Mouse (Mus musculus) urinary bladder, postnatal 4 days (tissue): ENCODE results near the gene Gm8909.
"Not testable (repeated sequence)": the region's sequence is repeated elsewhere in the genome, so short reads cannot be mapped to it uniquely, and the experiment has no call there.

Experiments used
- DNase-seq, 2 experiments: peaks; one replicate each; pipeline ENCODE4 v3.0.0; 2021 to 2022; ENCODE audit warnings: low spot score in 2 of 2

The Gm8909 gene

DNA sequence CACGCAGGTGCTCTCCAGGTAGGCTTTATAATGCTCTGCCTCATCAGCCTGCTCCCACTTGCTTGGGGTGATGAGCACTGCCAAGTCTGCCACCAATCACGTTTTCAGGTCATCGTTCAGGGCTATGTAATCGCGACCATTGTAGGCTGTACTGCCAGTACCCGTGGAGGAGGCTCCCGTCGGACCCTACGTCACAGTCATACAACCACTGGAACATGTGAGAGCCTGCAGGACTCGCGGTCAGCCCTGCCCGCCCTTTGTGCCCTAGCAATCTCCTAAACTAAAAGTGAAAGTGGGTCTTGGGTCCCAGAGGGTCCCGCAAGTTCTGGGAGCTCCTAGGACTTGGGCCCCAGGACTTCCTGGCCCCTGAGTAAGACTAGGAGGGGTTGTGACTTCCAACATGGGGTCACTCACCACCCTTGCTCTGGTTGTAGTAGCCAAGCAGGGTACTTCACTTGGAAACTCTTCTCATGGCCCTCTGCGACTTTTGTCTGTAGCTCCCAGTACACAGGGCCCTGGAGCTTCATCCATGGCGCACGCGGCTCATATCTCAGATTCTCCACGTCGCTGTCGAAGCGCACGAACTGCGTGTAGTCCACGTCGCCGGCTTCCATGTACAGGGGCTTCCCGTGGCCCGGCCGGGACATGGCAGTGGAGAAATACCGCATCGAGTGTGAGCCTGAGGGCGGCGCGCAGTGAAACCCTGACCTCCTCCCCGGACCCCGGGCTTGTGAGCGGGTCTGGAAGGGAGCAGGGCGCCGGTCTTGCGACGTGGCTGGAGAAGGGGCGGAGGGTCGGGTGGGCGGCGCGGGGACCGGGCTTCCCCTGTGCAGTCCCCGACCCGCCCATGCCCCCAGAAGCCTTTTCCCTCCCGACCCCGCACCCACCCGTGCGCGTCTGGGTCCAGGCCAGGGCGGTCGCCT, 6.9 kb downstream of the Gm8909 start:
- DNase-seq, result no peak

DNA sequence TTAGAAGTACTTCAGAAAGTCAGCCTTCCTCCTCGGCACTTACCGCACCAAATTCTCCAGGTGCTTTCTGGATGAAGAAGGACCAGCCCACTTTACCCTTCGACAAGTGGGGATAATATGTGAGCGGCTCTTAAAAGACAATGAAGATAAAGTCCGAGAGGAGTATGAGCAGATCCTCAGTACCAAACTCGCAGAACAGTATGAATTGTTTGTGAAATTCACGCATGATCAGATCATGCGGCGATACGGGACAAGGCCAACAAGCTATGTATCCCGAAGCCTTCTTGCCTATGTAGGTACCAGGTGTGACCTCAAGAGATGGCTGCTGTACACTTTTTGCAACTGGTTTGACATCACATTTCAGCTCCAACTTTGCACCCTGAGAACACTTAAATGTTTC, 10.1 kb downstream of the Gm8909 start:
- not testable (repeated sequence) for DNase-seq

DNA sequence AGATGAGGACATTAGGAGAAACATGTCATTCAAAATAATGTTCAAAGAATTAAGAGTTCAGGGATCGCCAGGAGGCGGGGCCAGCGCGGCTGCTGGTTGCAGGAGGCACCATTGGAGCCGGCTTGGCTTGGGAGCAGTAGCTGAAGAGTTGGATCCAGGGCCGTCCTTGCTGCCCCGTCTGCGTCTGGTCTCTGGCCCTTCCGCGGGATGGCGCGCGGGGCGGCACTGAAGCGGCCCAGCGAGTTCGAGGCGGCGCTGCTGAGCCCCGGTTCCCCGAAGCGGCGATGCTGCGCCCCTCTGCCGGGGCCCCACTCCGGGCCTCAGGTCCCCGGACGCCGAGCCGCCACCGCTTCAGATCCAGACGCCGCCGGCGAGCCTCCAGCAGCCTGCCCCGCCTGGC, 10.6 kb downstream of the Gm8909 start:
- not testable (repeated sequence) for DNase-seq

DNA sequence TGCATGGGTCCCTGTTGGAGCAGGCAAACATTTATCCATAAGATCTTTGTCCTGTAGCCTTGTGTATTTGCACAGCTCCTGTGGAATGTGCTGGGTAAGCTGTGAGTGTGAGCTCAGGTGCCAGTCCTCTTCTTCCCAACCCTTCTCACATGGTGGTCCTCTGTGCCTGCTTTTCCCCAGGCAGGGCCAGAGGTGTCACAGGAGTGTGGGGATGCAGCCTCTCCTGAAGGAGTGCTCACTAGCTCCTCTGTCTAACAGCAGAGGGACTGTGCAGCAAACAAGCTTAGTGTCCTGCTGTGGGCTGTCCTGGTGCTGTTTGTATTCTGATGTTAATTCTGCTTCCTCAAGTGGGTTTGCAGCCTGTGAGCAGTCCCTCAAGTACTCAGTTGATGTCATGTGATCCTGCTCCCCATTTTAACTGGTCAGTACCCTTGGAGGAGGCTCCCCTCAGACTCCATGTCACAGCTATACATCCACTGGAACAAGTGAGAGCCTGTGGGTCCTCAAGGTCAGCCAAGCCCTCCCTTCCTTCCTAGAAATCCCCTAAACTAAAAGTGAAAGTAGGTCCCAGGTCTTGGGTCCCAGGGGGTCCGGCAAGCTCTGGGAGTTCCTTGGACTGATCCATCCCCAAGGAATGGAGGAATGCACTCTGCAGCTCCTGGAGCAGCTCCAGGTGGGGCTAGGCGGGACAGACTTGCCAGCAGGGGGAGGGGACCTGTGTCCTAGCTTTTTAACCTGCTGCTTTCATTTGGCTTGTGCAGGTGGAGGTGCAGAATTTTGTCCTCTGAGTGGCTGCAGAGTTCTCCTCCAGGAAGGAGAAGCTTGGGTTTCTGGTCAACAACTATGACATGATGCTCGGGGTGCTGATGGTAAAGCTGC, 13.8 kb downstream of the Gm8909 start:
- no peak for DNase-seq

DNA sequence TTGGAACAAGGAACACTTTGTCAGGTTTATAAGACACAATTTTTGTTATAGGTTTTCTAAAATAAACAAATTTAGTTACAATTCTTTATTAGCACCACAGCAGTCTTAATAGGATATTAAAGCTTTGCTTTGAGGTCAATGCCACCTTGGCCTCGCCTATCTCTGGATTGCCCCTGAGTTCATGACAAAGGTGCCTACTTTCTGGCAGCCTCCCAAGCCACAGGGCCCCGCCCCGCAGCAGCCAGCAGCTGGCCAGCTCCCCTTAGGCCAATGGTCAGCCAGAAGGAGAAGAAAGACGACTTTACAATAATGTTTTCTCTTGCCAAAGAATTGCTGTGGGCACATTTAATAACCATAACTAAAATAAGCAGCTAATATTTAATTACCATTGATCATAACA, 17.1 kb downstream of the Gm8909 start:
- DNase-seq, result not testable (repeated sequence)

DNA sequence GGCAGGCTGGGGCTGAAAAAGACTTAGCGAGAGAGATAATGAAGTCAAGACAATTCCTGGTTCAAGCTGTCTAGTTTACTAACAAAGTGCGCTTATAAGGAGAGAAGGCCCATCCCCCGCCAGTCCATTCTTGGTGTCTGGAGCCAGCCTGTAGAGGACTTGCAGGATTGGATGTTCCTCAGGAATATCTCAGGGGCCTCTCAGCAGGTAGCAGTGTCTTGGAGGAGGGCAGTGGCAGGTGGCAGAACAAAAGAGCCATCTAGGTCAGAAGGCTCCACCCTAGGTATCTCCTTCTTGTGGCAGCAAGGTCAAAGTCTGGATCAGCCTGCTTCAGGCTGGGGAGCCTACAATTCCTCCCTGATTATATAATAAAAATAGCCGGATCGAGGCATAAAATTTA, 19.9 kb downstream of the Gm8909 start:
- DNase-seq, result not testable (repeated sequence)

DNA sequence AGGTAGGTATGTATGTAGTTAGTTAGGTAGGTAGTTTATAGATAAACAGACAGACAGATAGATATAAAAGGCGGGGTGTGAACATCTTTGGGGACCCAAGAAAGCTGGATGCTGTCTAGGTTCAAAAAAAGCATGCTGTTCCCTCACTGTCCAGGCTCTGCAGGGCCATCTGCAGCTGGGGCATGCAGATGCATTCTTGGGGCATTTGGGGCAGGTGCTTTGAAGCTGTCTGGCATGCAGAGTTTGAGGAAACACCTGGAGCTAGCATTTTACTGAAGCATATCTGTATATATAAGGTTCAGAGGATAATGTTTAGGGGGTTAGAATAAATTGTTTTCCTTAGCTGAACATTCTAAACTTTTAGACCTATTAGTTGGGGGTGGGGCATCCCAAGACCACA, 21.4 kb downstream of the Gm8909 start:
- not testable (repeated sequence) for DNase-seq

DNA sequence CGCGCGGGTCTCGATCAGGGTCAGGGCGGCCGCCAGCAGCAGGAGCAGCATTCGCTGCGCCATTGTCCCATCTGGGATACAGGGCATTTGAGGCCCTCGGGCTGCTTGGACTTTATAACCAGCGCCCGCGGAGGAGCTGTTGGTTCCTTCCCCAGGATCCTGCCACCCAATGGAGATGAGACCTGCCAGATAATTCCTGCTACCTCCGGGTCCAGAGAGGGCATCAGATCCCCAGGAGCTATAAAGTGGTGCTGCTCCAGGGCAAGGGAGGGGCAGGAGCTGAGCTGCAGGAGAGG, 22.5 kb downstream of the Gm8909 start:
- DNase-seq, result not testable (repeated sequence)

DNA sequence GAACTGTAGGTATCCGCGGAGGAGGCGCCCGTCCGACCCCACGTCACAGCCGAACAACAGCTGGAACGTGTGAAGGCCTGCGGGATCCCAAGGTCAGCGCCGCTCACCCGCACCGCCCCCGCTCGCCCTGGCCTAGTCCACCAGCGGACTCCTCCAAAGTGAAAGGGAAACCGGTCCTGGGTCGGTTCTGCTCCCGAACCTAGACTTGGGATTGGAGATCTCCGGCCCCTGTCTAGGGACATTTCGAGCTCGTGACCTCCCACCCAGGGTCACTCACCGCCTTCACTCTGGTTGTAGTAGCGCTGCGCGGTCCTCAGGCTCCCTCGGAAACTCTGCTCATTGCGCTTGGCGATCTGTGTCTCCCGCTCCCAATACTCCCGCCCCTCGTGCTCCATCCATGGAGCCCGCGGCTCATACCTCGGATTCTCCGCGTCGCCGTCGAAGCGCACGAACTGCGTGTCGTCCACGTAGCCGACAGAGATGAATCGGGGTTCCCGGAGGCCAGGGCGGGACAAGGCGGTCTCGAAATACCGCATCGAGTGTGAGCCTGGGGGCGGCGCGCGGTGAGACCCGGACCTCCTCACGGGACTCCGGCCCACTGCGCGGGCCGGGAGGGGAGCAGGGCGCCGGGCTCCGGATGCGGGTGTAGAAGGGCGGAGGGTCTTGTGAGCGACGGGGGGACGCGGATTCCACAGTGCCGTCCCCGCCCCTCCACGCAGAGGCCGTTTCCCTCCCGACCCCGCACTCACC, 23.1 kb downstream of the Gm8909 start:
- DNase-seq, result no peak

DNA sequence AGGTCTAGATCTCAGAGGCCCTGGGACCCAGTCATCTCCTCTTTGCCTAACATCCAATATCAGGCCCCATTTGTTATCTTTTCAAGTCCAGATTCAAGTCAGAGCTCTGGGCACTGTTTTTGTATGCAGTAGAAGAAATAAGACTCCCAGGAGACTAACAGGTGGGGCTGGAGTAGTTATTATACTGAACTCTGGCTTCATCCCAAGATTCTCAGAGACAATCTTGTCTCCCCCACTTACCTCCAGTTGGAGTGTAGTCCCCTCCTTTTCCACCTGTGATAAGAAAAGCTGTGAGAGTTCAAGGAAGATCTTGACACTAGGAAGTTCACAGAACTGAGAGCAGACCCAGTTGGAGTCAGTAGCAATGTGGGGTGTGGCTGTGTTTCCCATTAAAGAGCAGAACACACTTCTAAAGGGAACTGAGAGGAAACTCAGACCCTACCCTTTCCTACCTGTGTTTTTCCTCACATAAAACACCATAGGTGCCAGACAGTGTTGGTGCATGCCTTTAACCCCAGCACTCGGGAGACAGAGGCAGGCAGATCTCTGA, 32.0 kb downstream of the Gm8909 start:
- DNase-seq, result not testable (repeated sequence)

DNA sequence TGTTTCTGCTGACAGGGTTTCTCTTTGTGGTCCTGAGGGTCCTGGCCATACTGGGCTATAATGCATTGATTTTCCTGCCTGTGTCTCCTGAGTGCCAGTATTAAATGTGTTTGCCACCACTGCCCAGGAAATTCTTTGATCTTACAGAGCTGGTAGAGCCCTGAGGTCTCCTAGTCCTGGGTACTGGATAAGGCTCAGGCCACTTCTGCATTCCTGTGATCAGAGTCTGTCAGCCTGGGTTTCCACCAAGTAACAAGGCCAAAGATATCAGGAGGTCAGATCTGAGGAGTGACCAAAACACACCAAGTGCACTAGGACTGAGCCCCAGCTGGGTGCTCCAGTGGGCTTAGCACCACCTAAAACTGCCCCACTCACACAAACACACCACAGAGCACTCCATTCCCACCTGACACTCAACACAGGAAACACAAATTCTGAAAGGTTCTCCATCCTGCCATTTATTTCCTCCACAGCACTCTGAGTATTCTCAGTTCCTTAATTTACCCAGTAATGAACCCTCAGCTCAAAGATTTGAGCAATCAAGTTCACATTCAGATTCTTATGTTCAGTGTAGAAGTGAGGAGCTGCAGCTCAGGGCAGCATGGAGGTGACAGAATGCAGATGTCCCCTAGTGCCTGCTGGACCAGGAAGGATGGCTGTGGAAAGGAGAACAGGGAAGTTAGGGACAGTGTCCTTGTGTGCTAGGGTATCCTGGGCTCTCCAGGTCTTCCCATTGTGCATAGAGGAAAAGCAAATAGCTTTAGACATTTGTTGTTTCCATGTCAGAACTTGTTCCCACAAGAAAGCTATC, 32.7 kb downstream of the Gm8909 start:
- not testable (repeated sequence) for DNase-seq

DNA sequence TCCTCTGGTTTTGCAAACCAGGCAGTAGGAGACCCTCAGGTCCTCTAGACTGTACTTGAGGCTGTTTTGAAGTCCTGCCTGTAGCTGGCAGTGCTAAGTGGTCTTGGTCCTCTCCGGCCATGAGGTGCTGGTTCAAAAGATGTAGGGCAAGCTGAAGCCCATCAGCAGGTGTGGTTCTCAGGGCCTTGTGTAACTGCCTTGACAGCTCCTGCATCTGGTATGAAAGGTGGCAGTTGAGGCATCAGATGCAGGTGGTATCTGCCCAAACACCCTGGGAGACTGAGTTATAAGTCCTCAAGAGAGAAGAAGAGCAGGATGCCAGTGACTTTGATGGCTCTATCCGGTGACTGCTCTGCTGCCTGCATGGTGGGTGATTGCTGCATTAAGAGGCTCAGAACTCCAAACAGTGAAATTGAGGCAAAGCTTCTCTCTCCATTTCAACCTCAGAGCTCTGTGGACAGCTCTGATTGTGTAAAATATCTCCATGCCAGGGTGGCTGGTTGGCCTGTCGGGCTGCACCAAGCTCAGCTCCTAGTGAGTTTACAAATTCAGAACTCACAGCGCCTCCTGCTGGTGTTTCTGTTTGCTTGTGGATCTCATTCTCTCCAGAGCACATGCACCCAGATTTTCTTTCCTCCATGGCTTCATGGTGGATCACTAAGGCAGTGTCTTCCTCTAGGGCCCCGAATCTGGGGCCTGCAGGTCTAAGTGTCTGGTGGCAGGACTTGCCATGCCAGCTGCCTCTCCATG, 36.6 kb downstream of the Gm8909 start:
- DNase-seq, result no peak

DNA sequence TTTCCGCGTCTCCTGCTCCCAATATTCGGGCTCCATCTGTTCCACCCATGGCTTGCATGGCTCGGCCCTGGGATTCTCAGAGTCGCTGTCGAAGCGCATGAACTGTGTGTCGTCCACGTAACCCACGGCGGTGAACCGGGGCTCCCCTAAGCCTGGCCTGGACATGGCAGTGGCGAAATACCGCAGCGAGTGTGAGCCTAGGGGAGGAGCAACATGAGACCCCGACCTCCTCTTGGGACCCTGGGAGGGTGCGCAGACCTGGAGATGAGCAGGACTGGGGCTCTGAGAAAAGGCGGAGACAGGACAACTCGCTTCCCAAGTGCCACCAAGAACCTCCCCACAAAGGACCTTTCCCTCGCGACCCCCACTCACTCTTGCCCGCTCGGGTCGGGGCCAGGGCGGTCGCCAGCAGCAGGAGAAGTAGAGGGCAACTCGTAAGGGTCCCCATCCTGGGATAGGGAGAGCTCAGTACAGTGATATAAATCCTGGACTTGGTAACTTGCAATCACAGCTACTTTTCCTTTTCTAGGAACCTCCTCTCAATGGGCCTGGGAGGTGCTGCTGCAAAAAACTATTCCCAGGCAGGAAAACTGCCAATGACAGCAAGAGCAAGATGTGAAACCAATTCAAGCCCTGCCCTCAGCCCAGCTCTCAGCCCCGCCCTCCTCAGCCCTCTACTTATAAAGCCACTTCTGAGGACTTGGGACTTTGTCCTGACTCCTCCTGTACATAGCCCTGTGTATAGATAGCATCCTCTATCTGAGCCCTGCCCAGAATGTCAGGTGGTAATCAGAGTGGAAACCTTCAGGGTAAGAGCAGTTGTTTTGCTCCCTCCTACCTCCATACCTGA, 39.1 kb downstream of the Gm8909 start, which contains the start of gene Gm7030:
Gene Gm7030 (minus strand): TSS at position 458 of the 850 bp plus-strand sequence.
- not testable (repeated sequence) for DNase-seq

DNA sequence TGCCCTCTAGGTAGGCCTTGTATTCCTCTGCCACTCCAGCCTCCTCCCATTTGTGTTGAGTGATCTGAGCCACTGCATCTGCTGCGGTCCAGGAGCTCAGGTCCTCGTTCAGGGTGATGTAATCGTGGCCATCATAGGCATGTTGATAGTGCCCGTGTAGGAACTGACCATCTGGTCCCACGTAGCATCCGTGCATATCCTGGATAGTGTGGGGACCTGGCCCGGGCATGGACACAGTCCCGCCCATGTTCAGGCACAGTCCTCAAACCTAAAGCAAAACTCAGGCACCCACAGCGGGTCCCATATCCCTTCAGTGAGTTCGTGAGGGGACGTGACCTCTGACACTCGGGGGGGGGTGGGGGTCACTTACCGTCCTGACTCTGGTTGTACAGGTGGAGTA, 39.8 kb downstream of the Gm8909 start:
- not testable (repeated sequence) for DNase-seq

DNA sequence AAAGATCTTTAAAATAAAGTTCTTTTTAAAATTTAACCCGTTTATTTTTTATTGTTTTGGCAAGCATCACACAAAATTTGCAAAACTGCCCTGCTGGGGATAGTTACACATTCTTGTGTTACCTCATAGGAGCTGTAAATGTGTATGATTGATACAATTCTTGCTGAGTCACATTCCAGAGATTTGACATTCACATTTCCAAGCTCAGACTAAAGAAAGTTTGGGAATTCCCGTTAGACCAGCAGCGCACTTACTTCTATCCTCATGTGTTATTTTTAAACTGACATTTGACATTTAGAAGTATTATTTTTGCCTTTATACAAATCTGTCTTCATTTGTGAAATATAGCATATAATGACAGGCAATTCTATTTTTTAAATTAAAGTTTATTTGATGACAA, 44.2 kb downstream of the Gm8909 start:
- DNase-seq, result not testable (repeated sequence)

DNA sequence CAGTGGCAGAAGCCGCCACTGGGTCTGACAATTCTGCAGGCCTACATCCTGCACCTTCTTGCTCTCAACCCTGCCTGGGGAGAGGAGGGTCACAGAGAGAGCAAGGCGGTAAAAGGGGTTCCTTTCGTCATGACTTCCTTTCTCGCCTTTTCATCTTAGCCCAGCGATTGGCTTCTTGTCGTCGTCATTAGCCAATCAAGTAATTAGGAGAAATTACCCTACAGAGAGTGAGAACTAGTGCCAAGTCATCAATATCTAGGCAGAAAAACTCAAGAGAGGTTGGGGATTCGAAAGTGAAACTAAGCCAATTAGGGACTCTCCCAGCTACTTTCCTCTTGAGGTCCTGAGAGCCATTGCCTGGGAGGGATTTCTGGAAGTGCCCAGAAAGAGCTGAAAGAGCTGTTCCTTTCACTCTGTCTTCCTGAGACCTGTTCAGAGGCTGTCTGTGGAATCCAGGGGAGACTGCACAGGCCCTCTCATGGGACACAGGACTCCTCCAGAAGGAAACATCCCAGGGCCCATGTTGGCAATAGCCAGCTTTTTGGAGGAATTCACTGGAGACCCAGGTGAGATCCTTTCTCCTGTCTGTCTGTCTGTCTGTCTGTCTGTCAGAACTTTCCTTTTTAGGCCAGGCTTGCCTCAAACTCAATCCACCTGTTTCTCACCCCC, 46.9 kb downstream of the Gm8909 start, which contains the start of gene Gm19684:
Gene Gm19684 (plus strand): TSS at position 327 of the 669 bp plus-strand sequence.
- DNase-seq, result not testable (repeated sequence)

DNA sequence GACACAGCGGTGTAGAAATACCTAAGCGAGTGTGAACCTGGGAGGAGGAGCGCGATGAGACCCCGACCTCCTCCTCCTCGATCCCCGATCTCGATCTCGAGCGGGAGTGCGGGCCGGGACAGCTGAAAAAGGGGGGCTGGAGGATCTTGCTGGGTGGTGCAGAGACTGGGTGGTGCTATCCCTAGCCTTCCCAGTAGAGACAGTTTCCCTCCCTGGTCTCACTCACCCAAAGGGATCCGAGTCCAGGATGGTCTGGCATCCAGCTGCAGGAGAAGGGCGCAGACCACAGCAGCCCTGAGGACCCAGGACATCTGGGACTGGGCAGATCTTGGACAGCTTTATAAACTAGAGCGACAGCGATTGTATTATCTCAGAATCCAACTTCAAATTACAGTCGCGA, 47.5 kb downstream of the Gm8909 start:
- not testable (repeated sequence) for DNase-seq

DNA sequence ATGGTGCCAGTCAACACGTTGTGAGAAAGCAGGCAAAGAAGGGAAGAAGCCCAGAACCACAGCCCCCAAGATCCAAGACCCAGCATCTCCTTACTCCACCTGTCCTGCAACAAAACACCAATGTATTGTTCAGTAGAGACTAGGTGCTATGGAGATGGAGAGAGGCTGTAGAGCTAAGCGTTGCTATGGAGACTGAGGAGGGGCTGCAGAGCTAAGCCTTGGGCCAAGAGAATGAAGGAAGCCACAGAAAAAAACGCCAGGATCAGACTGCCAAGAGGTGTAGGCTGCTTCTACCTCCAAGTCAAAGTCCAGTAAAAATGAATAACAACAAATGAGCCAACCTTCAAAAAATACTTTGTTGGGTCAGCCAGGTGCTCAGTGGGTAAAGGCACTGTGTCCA, 51.8 kb downstream of the Gm8909 start:
- not testable (repeated sequence) for DNase-seq
